Mouse (Mus musculus): ENCODE measurements around the gene Pskh1.

- TF ChIP-seq MYC (IDR thresholded peaks at IDR 0.05; ENCODE audit: low read depth, low read length) (no peak), CTCF (IDR thresholded peaks at IDR 0.05 in 2 of 3, conservative IDR thresholded peaks at IDR 0.05 in 1 of 3; ENCODE audit: control insufficient read depth in 1 of 3, insufficient read depth in 1 of 3, low read depth in 2 of 3, low read length in 3 of 3, poor library complexity in 1 of 3, severe bottlenecking in 1 of 3) (no peak), MAFK (IDR thresholded peaks at IDR 0.05; ENCODE audit: borderline replicate concordance, low read depth, low read length) (no peak), E2F4 (IDR thresholded peaks at IDR 0.05; ENCODE audit: borderline replicate concordance, low read depth, low read length) (no peak), ZC3H11A (IDR thresholded peaks at IDR 0.05; ENCODE audit: low read depth, low read length) (0 out of 2 replicates have a peak, but pooled peaks have one; percentile 21), ZNF384 (IDR thresholded peaks at IDR 0.05; ENCODE audit: low read depth, low read length) (peak; percentile 20; the same call in 1 of the 2 replicates), USF1 (IDR thresholded peaks at IDR 0.05; ENCODE audit: low read depth, low read length) (0 out of 2 replicates have a peak, but pooled peaks have one; percentile 17), MYB (IDR thresholded peaks at IDR 0.05; ENCODE audit: low read depth, low read length) (no peak), ETS1 (IDR thresholded peaks at IDR 0.05; ENCODE audit: low read depth, low read length) (peak; percentile 48; the same call in 1 of the 2 replicates), SMC3 (IDR thresholded peaks at IDR 0.05; ENCODE audit: low read depth, low read length) (no peak), EP300 (IDR thresholded peaks at IDR 0.05; ENCODE audit: low read depth in 1 of 2, low read length in 2 of 2) (no peak), HCFC1 (IDR thresholded peaks at IDR 0.05; ENCODE audit: low read depth, low read length) (peak; percentile 90)
Observed at GRCm38 (mm10) chr8:105900180-105900940, at the start of gene Pskh1.

Measured in MEL (cell line).